Mouse (Mus musculus) inflammation-experienced regulatory T-cells, adult 6 months (primary cell): Measurements from ENCODE around the gene Cabcoco1. TPM values are rescaled to one million over a fixed set of nuclear protein-coding genes. Genes with fewer than 3 reads are reported as not detected.

Experiments used
- ATAC-seq: one replicate; pipeline ENCODE4 v1.8.0; 2017
- polyA plus RNA-seq, 3 experiments: library from polyadenylated mRNA; unstranded; fragments of 100-300 nt; shearing (Covaris generic); gene quantifications; one replicate each; pipeline ENCODE4 v1.2.1; 2017

Cabcoco1 gene
- polyA plus RNA-seq, 3 experiments from 2014 or later: 2.9 to 3.5 (median 3.2) TPM

DNA sequence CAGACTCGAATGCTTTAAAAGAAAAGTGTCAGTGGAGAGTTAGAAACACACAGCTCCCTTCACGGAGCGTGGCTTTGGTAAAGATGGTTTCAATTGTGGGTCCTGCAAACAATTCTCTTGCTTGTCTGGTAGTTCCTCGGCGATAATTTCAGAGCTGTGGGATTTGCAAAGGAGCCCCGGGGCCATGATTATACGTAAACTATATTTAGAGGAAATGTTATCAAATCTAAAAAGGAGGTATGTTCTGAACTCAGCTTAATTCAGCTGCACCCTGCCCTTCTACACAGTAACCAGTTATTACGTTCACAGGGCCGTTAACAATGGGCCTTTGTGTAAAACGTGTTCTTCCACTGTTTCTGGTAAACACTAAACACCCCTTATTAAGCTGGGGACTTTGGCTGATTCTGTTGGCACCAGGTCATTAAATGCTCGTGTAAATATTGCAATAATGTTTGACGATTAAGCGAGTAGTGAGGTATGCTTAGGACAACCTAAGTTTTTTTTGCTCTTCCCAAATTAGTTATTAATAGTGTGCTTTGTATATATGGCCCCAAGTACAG lies 106.6 kb downstream of the Cabcoco1 start:
- ATAC-seq: no peak

DNA sequence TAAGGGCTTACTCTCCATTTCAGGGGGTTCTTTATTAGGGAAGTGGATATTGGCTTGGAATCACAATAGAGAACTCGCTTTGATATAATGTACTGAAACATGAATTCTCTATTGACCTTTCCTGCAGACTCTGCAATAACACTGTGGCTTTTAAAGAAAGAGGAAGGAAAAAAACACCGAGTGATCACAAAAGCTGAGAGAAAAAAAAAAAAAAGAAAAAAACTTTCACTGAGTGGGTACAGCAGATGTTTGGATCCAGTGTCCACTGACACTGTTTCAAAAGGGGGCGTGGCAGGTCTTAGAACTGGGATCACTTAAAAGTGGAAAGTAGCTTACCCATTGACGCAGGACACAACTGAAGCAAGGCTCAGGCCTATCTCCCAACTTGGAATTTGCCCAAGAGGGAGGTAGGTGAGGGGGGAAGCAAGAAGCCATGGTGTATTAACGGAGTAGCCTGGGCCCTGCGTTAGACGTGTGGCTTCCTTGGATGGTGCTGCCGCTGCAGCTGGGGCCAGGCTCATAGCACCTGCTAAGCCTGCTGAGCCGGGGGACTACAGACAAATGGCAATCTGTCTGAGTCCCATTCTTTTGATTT lies 107.6 kb downstream of the Cabcoco1 start:
- no peak for ATAC-seq

DNA sequence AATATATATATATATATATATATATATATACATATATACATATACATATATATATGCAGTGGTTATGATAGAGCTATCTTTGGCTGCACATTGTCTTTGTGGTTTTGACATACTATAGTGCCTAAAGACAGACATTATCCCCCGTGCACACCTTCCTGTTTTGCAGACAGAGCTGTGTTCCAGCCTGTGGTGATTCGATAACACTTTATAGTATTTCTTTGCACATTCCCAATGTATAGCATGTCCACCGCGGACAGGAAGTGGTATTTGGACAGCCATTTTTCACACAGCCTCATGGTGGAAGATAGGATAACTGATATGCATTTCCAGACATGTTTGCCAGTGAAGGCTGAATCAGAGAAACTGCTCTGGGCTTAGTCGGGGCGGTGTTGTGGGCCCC lies 110.3 kb downstream of the Cabcoco1 start:
- no peak for ATAC-seq

DNA sequence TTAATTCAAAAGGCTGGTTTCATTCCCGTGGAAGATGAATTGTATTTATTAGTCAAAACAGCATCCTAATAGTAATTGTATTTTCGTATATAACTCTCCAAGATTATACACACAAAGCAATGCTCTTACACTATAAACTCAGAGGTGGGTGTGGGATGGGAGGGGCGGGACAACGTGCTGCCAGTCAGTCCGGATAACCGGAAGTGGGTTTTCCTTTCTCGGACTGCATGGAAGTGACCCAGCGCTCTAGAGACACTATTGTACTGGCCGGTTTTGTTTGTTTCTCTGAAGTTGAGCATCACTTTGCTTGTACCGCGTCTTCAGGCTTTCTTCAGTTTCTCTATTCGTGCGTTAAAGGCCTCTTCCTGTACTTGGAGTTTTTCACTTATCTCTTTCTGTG lies 110.8 kb downstream of the Cabcoco1 start:
- ATAC-seq: no peak

DNA sequence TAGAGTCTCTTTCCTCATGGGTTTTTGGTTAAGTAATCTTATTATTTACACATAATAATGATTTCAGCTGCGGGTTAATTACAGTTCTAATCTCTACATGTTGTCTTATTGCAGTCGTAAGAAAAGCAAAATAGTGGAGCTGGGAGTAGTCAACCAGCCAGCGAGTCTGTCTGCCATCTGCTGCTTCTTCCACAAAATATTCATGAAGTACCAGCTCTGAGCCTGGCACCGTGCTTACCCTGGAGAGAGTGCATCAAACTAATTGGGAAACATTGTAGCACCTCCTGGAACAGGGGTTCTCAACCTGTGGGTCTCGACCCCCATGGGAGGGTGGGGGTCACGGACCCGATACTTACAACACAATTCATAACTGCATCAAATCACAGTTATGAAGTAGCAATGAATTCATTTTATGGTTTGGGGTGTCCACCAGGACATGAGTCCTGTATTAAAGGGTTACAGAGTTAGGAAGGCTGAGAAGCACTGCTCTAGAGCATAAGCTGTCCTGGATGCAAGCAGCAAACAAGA lies 121.2 kb downstream of the Cabcoco1 start:
- no peak for ATAC-seq

DNA sequence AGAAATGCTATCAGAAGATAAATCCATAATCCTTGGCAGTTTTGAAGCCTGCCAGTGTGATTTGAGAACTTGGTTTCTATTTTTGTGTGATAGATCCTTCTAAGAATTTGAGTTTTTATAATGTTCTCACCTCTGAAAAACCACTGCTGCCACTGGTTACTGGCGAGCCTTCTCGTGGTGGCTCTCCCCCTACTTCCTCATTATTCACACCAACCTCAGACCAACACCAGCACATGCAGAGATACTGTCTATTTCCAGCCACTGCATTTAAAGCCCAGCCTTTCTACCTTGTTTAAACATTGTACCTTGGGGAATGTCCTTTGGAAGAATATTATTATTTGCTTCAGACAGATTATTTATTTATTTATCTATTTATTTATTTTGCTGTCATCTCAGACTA lies 121.8 kb downstream of the Cabcoco1 start:
- ATAC-seq: no peak

DNA sequence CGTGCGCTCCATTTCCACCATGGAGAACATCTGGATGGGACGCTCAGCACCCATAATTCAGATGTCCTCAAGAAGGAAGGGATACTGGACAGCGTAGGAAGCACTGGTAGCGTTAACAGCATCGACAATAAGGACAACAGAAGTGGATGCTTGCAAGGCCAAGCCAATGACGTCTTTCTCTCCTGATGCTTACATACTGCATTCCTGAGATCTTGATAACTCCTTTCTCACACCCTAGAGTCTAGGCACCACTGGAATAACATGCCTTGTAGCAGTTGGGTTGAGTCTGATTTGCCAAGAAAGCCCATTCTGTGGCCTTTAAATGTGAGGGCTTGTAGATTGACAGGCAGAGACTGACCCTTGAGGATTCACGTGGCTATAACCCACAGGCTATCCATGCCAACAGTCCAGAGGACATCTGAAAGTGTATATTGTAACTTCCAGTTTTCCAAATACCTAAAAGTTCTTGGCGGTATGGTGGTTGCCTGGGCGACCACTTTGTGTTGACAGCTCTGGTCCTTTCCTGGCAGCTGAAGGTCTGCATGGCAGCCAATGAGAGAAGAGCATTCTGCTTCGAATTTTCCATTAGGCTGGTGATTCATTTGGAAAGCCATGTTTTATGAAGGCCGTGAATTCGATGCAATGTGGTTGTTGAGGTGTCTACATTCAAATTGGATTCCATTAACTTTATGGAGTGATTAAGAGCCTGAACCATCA lies 124.5 kb downstream of the Cabcoco1 start:
- ATAC-seq: no peak

DNA sequence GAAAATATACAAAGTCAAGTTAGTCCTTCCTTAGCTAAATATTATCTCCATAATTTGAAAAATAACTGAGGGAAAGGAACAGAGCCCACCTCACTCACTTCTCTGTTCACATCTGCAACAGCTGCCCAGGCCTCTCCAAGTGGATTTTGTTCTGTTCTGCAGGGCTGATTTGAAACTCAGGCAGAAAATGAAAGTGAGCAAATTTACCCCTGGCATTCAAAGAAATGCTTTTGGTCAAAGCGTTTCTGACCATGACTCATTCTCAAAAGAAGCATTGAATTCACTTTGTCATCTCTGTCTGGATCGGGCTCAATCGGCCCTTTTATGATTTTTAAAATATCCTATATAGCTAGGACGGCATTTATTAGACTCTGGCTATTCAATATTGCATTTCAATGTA lies 135.8 kb downstream of the Cabcoco1 start:
- no peak for ATAC-seq

DNA sequence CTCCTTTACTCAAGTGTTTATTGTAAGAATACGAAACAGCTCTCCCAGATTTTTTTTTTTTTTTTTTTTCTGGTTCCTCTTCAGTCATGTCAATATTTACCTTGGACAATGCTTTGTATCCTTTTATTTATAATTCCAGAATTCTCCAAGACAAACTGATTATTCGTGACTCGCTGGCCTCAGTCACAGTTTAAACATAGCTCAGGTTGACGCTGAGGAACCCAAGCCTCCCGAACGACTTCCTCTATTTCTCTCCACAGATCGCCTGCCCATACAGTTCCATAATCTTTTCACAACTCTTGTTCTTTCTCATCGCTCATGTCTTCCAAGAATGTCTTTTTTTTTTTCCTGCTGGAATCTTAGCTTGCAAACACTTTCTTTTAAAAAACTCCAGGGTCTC lies 144.9 kb downstream of the Cabcoco1 start:
- ATAC-seq: no peak

DNA sequence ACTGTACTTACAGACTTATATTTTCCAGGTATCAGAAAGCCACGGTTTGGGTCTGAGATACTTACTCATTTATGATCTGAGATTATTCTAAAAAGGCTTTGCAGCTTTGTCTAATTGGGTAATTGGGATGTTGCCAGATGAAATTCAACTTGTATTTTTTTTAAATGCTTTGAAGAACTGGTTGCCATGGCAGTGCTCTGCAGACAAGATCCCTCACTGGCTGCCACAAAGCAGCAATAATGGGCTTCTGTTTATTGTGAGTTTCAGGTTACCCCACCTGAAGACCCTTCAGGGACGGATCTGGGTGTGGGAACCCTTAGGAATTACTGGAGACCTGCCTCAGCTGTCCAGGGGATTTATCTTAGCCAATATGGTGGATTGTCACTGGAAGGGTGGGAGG lies 145.6 kb downstream of the Cabcoco1 start:
- ATAC-seq: no peak

DNA sequence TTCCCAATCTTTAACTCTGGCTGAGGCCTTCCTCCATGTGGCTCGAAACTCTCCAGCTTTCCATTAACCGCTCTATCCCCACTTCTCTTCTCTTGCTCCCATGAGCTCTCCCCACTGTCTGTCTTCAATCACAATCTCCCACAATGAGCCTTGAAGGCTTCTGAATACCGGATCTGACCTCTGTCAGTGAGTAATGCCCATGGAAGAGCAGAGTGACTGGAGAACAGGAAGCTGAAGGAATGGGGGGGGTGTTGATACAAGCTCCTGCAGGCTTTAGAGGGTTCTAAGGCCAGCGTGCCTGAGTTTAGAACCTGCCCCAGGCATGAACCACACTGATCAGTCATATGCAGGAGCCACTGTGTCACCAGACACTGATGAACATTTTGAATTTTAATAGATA lies 150.1 kb downstream of the Cabcoco1 start:
- no peak for ATAC-seq

DNA sequence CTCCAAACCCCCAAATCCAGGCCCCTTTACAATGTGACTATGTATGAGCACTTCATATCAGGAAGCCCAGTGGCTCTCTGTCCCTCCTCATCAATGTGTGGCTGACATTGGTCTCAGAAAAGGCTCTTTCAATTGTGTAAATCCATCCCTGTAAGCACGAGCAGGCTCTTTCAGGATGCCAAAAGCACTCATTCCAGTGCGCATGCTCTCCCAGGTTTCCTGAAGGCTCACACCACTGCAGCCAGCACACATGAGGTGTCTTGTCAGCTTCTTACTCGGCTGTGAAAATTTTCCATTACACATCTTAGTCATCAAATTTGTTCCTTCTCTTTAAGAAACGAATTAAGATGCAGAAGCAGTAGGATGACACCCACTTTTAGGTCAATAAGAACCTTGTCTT lies 152.9 kb downstream of the Cabcoco1 start:
- no peak for ATAC-seq

DNA sequence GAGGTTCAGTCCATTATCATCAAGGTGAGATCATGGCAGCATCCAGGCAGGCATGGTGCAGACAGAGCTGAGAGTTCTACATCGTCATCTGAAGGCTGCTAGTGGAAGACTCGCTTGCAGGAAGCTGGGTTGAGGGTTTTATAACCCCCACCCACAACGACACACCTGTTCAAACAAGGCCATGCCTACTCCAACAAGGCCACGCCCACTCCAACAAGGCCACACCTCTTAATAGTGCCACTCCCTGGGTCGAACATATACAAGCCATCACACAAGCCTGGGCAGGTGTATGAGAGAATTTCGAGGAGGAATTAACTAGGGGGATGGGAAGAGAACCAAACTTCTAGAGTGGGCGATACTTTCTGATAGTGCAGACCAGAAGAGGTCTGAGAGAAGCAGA lies 153.6 kb downstream of the Cabcoco1 start:
- ATAC-seq: no peak

Other genes with a start within 250 kb of the Cabcoco1 start
- under 1 TPM; 0.59 to 0.91 (median 0.74) TPM for gene Tmem26, start 181.8 kb upstream of the Cabcoco1 start, polyA plus RNA-seq